Mouse (Mus musculus): ENCODE data around the gene Ppm1g.

DNA sequence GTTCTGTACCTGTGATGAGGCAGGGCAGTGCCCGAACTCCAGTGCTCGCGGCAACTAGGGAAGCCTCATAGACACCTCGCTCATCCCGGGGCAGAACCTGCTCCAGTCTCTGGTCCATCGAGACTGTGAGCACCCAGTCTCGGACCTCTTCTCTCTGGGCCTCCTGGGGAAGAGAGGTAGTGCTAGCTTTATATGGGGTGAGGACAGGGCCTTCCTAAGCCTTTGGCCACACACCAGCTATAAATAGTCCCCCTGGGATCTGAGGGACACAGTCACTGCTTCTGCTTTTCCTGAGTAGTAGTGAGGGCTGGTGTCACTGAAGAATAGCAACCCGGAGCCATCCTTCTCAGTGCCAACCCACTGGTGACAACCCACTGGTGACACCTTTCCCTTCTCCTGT lies 33.3 kb upstream of the Ppm1g start:
- no peak for TF ChIP-seq CTCF (IDR thresholded peaks at IDR 0.05; ENCODE audit: control insufficient read depth, insufficient read depth, insufficient replicate concordance, low read depth, low read length)
- no peak for TF ChIP-seq POLR2A (IDR thresholded peaks at IDR 0.05; ENCODE audit: control insufficient read depth, low read depth, low read length)
